Mouse (Mus musculus): ENCODE data around the gene Gm11487. TPM values are rescaled to one million over a fixed set of nuclear protein-coding genes. Genes with fewer than 3 reads are reported as not detected.
"Not testable (repeated sequence)": the region's sequence is repeated elsewhere in the genome, so short reads cannot be mapped to it uniquely, and the experiment has no call there.

Gm11487 gene
- total RNA-seq (2021), result not detected
- long read RNA-seq, experiment 1, result 0 reads
- long read RNA-seq, experiment 2, result 0 reads

- DNase-seq (ENCODE audit: low spot score in 2 of 2), result not testable (repeated sequence)
Observed at GRCm38 (mm10) chr4:73404972-73405371, at the start of gene Gm11487. Gene Gm11487, minus strand, starts transcription at chr4:73405072.

GRCm38 (mm10) chr4:73444715-73445114 lies 39.8 kb upstream of the Gm11487 start:
- DNase-seq (ENCODE audit: low spot score in 2 of 2), result no peak

GRCm38 (mm10) chr4:73442568-73442967 lies 37.7 kb upstream of the Gm11487 start:
- no peak for DNase-seq (ENCODE audit: low spot score in 2 of 2)

GRCm38 (mm10) chr4:73425903-73426302 lies 21.0 kb upstream of the Gm11487 start:
- no peak for DNase-seq (ENCODE audit: low spot score in 2 of 2)

- no peak for DNase-seq (ENCODE audit: low spot score in 2 of 2)
Observed at GRCm38 (mm10) chr4:73423049-73423448, 18.2 kb upstream of the Gm11487 start.

GRCm38 (mm10) chr4:73366534-73366933 lies 38.3 kb downstream of the Gm11487 start:
- DNase-seq (ENCODE audit: low spot score in 2 of 2), result no peak

Other genes with a start within 250 kb of the Gm11487 start
- gene Gm11238, start 202.8 kb upstream of the Gm11487 start, total RNA-seq (2021), result not detected
- not detected for gene Gm11237, start 217.9 kb upstream of the Gm11487 start, total RNA-seq (2021)
- gene Gm11236, start 233.0 kb upstream of the Gm11487 start, total RNA-seq (2021), result not detected

Measured in adrenal gland, postnatal 4 days (tissue).